Mouse (Mus musculus) lung, embryonic 15.5 days (tissue): ENCODE results near the gene Nfatc2ip. TPM values are rescaled to one million over a fixed set of nuclear protein-coding genes. Genes with fewer than 3 reads are reported as not detected.
"Not testable (repeated sequence)": the region's sequence is repeated elsewhere in the genome, so short reads cannot be mapped to it uniquely, and the experiment has no call there.

Experiments used
- ATAC-seq: fragments of 200-750 bp; cut with Nextera tagmentation; 2 replicates; pipeline ENCODE4 v1.8.0; 2017; ENCODE audit warnings: moderate number of reproducible peaks, borderline replicate concordance; ENCODE audit not compliant: low FRiP score, low TSS enrichment; ENCODE audit errors: extremely low read depth
- H3K27ac ChIP-seq: fragments of 300-500 bp; sonication (generic); 2 replicates; pipeline ENCODE4 v1.5.1; 2015; ENCODE audit warnings: moderate library complexity, mild to moderate bottlenecking, inconsistent platforms
- H3K27me3 ChIP-seq: fragments of 300-500 bp; sonication (generic); 2 replicates; pipeline ENCODE4 v1.6.1; 2015; ENCODE audit warnings: inconsistent platforms
- H3K36me3 ChIP-seq: fragments of 300-500 bp; sonication (generic); 2 replicates; pipeline ENCODE4 v1.6.1; 2015; ENCODE audit warnings: inconsistent platforms
- H3K4me1 ChIP-seq: fragments of 300-500 bp; sonication (generic); 2 replicates; pipeline ENCODE4 v1.6.1; 2015; ENCODE audit warnings: inconsistent platforms
- H3K4me2 ChIP-seq: fragments of 300-500 bp; sonication (generic); 2 replicates; pipeline ENCODE4 v1.6.1; 2015; ENCODE audit warnings: inconsistent platforms, mild to moderate bottlenecking, moderate library complexity
- H3K4me3 ChIP-seq: fragments of 300-500 bp; sonication (generic); 2 replicates; pipeline ENCODE4 v1.5.1; 2015; ENCODE audit warnings: mild to moderate bottlenecking, inconsistent platforms
- H3K9ac ChIP-seq: fragments of 300-500 bp; sonication (generic); 2 replicates; pipeline ENCODE4 v1.6.1; 2015; ENCODE audit warnings: inconsistent platforms
- H3K9me3 ChIP-seq: fragments of 300-500 bp; sonication (generic); 2 replicates; pipeline ENCODE4 v1.6.1; 2016; ENCODE audit warnings: inconsistent platforms
- WGBS: fragments of 180-500 bp; shearing (Covaris S2); methylation state at CpG from one replicate; pipeline ENCODE4 v1.1.7; 2015; 5-methylcytosine and 5-hydroxymethylcytosine counted together
- polyA plus RNA-seq: library from polyadenylated mRNA; unstranded; fragments of >200 nt; fragmentation: Nextera tagmentation; extraction: Ambion mirVana; gene quantifications from 2 replicates; pipeline ENCODE4 v1.2.1, GENCODE M21; 2015

The Nfatc2ip gene
- polyA plus RNA-seq, 1 experiment from 2014 or later = 3.3 TPM

DNA sequence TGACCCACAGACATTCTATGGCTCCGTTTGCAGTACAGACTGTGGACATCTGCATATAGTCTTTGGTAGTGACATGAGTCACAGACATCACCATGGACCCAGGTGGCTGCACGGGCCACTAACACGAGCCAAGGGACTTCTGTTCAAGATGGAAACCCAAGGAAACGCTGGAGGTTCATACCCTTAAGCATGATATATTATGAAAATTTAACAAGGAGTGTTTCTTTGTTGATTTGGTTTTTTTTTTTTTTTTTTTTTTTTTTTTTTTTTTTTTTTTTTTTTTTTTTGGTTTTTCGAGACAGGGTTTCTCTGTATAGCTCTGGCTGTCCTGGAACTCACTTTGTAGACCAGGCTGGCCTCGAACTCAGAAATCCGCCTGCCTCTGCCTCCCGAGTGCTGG lies 6.0 kb upstream of the Nfatc2ip start:
- H3K4me1 ChIP-seq, H3K27me3 ChIP-seq, H3K4me3 ChIP-seq, ATAC-seq, H3K9me3 ChIP-seq, H3K9ac ChIP-seq, H3K27ac ChIP-seq, H3K36me3 ChIP-seq, H3K4me2 ChIP-seq: not testable (repeated sequence)
- 66% methylated on average over 8 of the region's 8 CpGs for WGBS

DNA sequence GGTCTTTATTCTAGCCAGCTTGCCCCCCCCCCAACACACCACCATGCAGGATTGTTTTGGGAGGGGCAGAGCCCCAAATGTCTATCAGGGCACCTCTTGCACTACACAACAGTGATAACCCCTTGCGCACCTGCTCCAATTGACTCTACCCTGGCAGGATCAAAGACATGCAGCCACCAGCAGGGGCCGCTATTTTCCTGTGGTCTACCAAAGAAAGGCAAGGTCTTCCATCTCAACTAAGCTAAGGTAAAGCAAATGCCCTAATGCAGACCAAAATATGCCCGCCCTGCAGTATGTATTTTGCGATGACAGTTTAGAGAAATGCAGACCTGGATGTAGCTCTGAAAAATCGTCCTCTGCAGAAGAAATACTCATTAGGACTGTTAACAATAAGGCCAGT lies 3.0 kb upstream of the Nfatc2ip start:
- Histone ChIP-seq H3K4me3 (no peak overlapping the region), H3K27ac (no peak overlapping the region), H3K4me2 (no peak overlapping the region), H3K4me1 (peaks cover 10% of the 10 kb centered on the region; the same call in 1 of the 2 replicates), H3K27me3 (no peaks in the 10 kb centered on the region), H3K9ac (no peak overlapping the region), H3K36me3 (no peaks in the 10 kb centered on the region), H3K9me3 (no peaks in the 10 kb centered on the region)
- 8% methylated on average over 5 of the region's 5 CpGs for WGBS
- no peak for ATAC-seq

DNA sequence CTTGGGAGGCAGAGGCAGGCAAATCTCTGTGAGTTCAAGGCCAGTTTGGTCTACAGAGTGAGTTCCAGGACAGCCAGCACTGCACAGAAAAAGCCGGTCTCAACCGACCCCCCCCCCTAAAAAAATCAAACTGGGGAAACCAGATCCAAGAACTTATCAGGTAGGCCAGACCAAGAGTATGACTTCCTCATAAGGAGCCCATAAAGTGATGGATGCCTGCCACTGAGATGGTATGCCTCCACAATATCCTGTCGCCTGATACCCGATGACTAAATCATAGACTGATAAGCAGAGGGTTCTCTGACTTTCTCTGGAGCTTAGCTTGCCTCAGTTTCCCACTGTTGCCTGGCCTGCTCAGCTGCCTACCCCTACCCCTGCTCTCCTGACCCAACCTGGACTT lies 1.3 kb upstream of the Nfatc2ip start:
- no peaks in the 10 kb centered on the region for H3K27me3 ChIP-seq
- no peak overlapping the region for H3K9ac ChIP-seq
- no peak overlapping the region for H3K27ac ChIP-seq
- H3K4me2 ChIP-seq = no peak overlapping the region
- 93% methylated on average over 4 of the region's 4 CpGs for WGBS
- H3K9me3 ChIP-seq = no peaks in the 10 kb centered on the region
- ATAC-seq = no peak
- H3K4me3 ChIP-seq = no peak overlapping the region
- H3K36me3 ChIP-seq = no peaks in the 10 kb centered on the region
- peaks cover 10% of the 10 kb centered on the region; the same call in 1 of the 2 replicates for H3K4me1 ChIP-seq

DNA sequence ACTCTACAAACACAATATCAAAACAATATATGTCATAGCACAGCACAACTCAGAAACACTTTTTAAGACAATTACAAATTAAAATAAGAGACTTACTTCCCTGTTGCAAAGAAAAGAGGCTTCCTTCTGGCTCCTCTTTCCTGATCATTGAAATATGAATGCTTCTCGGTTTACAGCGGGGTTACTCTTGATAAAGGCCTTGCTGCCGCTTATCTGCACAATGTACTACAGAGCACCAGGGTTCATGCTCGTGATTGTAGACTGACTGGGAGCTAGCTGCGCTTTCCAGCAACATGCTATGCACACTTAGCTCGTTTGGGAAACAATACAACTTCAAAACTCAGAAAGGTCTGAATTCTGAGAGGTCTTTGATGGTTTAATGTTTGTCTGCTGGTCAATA lies 684 bp upstream of the Nfatc2ip start:
- Histone ChIP-seq H3K9ac (no peak overlapping the region), H3K36me3 (no peaks in the 10 kb centered on the region), H3K27ac (no peak overlapping the region), H3K4me1 (peaks cover 10% of the 10 kb centered on the region; the same call in 1 of the 2 replicates), H3K4me3 (peak overlapping the region; percentile 73; the same call in 1 of the 2 replicates), H3K9me3 (no peaks in the 10 kb centered on the region), H3K4me2 (peak overlapping the region; percentile 29; the same call in 1 of the 2 replicates), H3K27me3 (no peaks in the 10 kb centered on the region)
- WGBS = 47% methylated on average over 6 of the region's 6 CpGs
- ATAC-seq = no peak

DNA sequence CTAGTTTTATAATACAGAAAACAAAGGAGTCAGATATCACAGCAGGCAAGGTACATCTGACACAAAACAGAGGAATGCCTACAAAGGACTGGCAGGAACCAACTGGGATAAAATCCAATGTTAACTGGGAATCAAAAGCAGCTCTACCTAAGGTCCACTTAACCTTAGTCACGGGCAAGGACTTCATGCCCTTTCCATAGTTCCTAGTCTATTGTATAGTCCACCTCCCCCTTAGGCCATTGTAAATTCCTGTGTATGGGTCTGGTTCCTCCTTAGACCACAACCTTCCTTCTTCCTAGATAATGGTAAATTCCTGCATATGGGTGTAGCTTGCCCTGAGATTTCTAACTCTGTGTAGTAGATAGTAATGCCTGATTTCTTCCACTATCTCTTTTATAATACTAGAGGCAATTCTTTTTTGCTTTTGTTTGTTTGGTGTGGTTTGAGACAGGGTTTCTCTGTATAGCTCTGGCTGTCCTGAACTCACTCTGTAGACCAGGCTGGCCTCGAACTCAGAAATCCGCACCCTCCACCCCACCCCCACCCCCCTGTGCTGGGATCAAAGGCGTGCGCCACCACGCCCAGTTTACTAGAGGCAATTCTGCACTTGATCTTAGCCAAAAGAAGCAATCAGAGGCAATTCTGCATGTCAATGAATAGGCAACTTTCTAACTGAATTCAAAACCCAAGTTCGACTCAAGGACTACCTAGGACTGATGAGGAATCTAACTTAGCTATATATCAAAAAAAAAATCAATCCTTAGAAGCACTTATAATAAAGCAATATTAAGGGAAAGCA lies 4.3 kb downstream of the Nfatc2ip start:
- not testable (repeated sequence) for ATAC-seq, H3K27me3 ChIP-seq, H3K4me3 ChIP-seq, H3K9me3 ChIP-seq, H3K4me2 ChIP-seq, H3K9ac ChIP-seq, H3K27ac ChIP-seq, H3K4me1 ChIP-seq
- 95% methylated on average over 7 of the region's 7 CpGs for WGBS
- peaks cover 31% of the 10 kb centered on the region for H3K36me3 ChIP-seq

DNA sequence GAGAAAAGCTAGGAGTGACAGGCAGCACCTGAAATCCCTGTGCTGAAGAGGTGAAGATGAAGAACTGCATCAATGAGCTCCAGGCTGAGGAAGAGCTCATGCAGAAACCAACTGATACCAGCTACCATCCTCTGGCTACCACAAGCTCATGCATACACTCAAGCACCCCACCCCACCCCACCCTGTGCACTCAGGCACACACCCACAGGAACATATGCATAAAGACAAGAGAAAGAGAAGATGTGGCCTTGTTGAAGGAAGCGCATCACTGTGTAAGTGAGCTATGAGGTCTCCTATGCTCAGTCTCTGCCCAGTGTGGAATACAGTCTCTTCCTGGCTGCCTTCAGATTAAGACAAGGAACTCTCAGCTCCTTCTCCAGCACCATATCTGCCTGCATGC lies 8.4 kb downstream of the Nfatc2ip start:
- H3K4me3 ChIP-seq = no peak overlapping the region
- H3K4me1 ChIP-seq = no peaks in the 10 kb centered on the region
- H3K9ac ChIP-seq = no peak overlapping the region
- peaks cover 56% of the 10 kb centered on the region for H3K36me3 ChIP-seq
- WGBS = 100% methylated on average over 1 of the region's 1 CpGs
- no peak overlapping the region for H3K4me2 ChIP-seq
- H3K27ac ChIP-seq = no peak overlapping the region
- no peak for ATAC-seq
- no peaks in the 10 kb centered on the region for H3K27me3 ChIP-seq
- no peaks in the 10 kb centered on the region for H3K9me3 ChIP-seq

DNA sequence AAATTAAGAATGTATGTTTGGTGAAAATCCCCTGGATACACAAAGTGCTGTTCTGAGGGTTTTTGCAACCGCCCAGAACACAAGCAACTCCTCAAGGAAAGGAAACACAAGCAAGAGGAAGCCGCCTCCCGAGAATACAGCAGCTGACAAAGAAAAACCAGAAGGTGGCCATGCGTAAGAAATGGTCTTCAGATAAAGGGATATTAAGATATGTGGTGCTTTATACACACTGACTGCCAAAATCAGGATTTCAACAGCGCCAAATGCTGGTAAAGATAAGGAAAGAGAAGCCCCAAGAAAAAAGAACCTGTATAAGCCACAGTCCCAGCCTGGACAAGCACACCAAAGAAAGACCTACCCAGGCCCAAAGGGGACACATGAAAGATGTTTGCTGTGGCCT lies 13.0 kb downstream of the Nfatc2ip start:
- no peak for ATAC-seq
- 82% methylated on average over 5 of the region's 5 CpGs for WGBS

DNA sequence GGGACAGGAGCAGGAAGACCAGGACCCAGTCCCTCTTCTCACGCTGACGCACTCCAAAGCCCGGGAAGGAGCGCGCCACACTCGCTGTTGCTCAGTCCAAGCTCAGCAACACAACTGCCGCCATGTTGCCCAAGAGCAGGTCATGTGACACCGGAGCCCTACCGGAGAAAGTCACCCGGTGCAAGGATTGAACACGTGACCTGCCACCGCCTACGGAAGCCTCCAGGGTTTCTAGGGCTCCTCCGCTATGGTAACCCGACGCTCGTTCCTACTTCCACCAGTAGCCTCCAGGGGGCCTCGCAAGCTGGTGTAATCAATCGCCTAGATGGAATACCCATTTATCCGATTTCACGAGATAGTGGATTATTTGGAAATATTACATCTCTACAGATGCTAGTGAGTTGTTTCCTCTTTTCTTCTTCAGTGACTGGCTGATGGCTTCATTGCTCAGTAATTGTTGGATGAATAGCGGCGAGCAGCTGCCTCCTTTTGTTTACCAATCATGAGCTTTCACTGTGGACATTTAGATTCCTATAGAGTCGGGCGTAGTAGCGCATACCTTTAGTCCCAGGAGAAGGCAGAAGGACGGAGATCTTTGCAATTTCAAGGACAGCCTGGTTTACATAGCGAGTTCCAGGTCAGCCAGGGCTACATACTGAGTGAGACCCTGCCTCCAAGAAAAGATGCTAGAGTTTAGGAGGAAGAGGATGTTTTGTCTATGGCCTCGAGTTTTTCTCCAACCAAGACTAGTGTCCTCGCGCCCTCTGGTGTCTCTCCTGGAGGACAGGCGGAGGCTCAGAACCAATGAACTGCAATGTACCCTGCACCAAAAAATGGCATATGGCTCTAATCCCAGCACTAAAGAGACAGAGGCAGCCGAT lies 19.0 kb downstream of the Nfatc2ip start, which contains the start of gene Spns1:
TSS of gene Spns1 (minus strand) at position 173 of the 881 bp plus-strand sequence.
- Histone ChIP-seq H3K9me3 (no peaks in the 10 kb centered on the region), H3K4me3 (peak within 1 kb of the TSS; percentile 56), H3K27ac (peak within 1 kb of the TSS; percentile 61; the same call in 1 of the 2 replicates), H3K4me1 (peaks cover 20% of the 10 kb centered on the region), H3K36me3 (peaks cover 8% of the 10 kb centered on the region; the same call in 1 of the 2 replicates), H3K27me3 (no peaks in the 10 kb centered on the region), H3K9ac (peak within 1 kb of the TSS; percentile 62), H3K4me2 (peak within 1 kb of the TSS; percentile 92)
- peak; percentile 97 for ATAC-seq
- under 1% methylated on average over 33 of the region's 33 CpGs for WGBS

More for the DNA sequence above, 13.0 kb downstream of the Nfatc2ip start:
- no peak overlapping the region for H3K4me3 ChIP-seq
- H3K9ac ChIP-seq = no peak overlapping the region
- H3K9me3 ChIP-seq = no peaks in the 10 kb centered on the region
- peaks cover 31% of the 10 kb centered on the region for H3K36me3 ChIP-seq
- H3K27me3 ChIP-seq = no peaks in the 10 kb centered on the region
- no peak overlapping the region for H3K4me2 ChIP-seq
- no peak overlapping the region for H3K27ac ChIP-seq
- H3K4me1 ChIP-seq = 0 out of 2 replicates have a peak, but pooled peaks cover under 1% of the 10 kb centered on the region

DNA sequence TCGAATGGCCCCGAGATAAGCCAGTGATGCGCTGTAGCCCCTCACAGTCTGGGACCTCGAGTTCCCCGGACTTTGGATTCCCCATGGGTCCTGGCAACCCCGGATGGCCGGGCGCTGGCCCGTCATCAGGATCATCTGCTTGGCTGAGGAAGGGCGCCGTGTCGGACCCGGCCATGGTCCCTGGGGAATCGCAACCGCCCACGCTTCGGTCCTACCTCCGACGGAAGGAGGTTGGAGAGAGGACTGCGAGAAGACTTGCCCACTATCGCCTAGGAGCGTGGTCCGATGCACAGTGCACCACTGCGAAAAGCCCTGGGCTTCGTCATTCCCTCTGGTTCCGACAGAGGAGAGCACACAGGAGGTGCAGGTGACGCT lies 19.6 kb downstream of the Nfatc2ip start:
- peak overlapping the region; percentile 56 for H3K4me3 ChIP-seq
- peaks cover 20% of the 10 kb centered on the region for H3K4me1 ChIP-seq
- peak overlapping the region; percentile 92 for H3K4me2 ChIP-seq
- ATAC-seq = peak; percentile 5; the same call in 1 of the 2 replicates
- H3K27me3 ChIP-seq = no peaks in the 10 kb centered on the region
- no peak overlapping the region for H3K27ac ChIP-seq
- H3K9me3 ChIP-seq = no peaks in the 10 kb centered on the region
- peak overlapping the region; percentile 62 for H3K9ac ChIP-seq
- H3K36me3 ChIP-seq = peaks cover 15% of the 10 kb centered on the region; the same call in 1 of the 2 replicates
- under 1% methylated on average over 27 of the region's 27 CpGs for WGBS

DNA sequence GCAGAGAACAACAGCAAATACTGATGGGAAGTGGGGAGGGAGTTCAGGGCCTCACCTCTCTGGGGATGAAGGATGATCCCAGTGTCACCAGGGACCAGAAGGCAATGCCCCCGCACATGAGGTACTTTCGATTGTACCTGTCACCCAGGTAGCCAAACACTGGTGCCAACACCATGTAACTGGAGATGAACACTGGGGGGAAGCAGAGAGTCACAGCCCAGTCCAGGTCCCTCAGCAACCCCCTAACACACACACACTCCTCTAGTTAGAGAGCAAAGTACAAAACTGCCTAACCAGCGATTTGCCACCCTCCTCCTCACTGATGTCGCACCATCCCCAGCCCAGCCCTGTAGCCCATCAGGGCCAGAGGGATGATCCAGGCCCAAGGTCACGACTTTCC lies 21.5 kb downstream of the Nfatc2ip start:
- H3K4me3 ChIP-seq = no peak overlapping the region
- WGBS = 72% methylated on average over 5 of the region's 5 CpGs
- H3K27me3 ChIP-seq = no peaks in the 10 kb centered on the region
- no peak overlapping the region for H3K27ac ChIP-seq
- H3K4me1 ChIP-seq = peaks cover 20% of the 10 kb centered on the region
- H3K9ac ChIP-seq = no peak overlapping the region
- ATAC-seq = no peak
- peaks cover 25% of the 10 kb centered on the region for H3K36me3 ChIP-seq
- no peaks in the 10 kb centered on the region for H3K9me3 ChIP-seq
- H3K4me2 ChIP-seq = no peak overlapping the region

DNA sequence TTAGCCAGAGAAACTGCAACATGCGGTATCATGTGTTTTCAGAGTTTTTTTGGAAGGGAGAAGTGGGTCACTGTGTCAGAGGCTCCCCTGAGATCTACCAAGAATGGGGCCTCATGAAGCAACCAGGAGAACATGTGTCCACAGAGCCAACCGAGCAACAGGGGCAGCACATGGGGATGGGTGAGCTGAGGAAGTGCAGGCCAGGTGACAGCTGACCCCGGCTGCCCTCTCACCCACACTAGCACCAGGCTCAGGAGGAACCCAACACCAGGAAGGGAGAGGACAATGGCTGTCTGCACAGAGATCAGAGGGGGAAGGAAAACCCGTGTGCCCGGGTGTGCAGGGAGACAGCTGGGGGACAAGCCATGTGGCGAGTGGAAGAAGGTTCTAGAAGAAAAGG lies 22.0 kb downstream of the Nfatc2ip start:
- no peak overlapping the region for H3K27ac ChIP-seq
- H3K9me3 ChIP-seq = no peaks in the 10 kb centered on the region
- ATAC-seq = no peak
- H3K27me3 ChIP-seq = no peaks in the 10 kb centered on the region
- no peak overlapping the region for H3K9ac ChIP-seq
- H3K36me3 ChIP-seq = peaks cover 30% of the 10 kb centered on the region
- H3K4me2 ChIP-seq = no peak overlapping the region
- 76% methylated on average over 6 of the region's 6 CpGs for WGBS
- H3K4me3 ChIP-seq = no peak overlapping the region
- H3K4me1 ChIP-seq = peaks cover 20% of the 10 kb centered on the region

DNA sequence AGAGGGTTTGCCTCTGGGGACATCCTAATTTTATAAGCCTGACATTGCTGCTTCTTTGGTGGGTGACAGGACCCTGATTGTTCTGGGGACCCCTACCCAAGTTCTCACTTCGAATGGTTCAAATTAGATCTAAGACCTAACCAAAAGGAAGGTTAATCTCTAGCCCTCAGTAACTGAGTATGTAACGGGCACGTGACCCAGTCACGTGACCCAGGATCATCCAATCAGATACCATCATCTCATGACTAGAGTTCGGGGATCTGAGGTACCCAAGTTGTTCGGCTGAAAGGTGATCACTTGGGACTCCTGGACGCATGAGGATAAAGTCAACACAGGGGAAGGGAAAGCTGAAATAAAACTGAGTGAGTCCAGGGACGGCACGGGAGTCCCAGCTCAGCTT lies 23.5 kb downstream of the Nfatc2ip start:
- H3K27ac ChIP-seq = no peak overlapping the region
- H3K4me2 ChIP-seq = no peak overlapping the region
- H3K9me3 ChIP-seq = no peaks in the 10 kb centered on the region
- no peaks in the 10 kb centered on the region for H3K27me3 ChIP-seq
- H3K4me3 ChIP-seq = no peak overlapping the region
- peaks cover 15% of the 10 kb centered on the region for H3K4me1 ChIP-seq
- H3K9ac ChIP-seq = no peak overlapping the region
- H3K36me3 ChIP-seq = peaks cover 32% of the 10 kb centered on the region
- 86% methylated on average over 9 of the region's 9 CpGs for WGBS
- no peak for ATAC-seq
